Mouse (Mus musculus) natural killer cell, adult 2 months (primary cell): ENCODE measurements around the gene Galnt10.

Experiments used
- DNase-seq, 2 experiments: peaks; one replicate each; pipeline ENCODE4 v3.0.0; 2022; ENCODE audit warnings: low spot score in 2 of 2

Gene Galnt10

DNA sequence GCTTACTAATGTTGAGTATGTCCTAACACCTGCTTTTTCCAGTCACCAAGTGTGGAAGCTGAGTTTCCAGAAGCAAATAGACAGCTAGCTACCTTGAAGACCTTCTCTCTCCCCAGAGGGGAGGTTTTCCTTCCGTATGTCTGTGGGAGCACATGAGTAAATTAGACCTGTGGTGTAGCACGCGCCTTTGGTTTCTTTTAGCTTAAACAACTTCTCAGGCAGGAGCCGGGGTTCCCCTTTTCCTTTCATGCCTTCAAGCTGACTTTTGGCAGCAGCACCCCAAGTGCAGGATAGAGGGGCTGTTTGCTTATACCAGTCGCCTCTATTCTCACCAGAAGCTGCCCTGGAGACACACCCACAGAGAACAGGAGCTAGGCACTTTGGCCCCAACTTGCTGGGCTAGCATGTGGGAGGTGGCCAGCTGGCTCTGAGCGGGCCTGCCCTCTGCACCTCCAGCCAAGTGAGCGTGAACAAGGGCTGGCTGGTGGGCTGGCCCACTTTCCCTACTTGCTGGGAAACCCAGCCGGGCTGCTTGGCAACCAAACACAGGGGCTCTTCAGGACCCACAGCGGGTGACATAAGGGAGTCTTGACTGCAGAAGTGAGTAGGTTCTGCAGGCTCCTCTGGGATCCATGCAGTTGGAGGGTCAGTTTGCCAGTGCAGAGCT lies 82.2 kb downstream of the Galnt10 start:
- DNase-seq: peak in 1 of 2 experiments; percentile 7

DNA sequence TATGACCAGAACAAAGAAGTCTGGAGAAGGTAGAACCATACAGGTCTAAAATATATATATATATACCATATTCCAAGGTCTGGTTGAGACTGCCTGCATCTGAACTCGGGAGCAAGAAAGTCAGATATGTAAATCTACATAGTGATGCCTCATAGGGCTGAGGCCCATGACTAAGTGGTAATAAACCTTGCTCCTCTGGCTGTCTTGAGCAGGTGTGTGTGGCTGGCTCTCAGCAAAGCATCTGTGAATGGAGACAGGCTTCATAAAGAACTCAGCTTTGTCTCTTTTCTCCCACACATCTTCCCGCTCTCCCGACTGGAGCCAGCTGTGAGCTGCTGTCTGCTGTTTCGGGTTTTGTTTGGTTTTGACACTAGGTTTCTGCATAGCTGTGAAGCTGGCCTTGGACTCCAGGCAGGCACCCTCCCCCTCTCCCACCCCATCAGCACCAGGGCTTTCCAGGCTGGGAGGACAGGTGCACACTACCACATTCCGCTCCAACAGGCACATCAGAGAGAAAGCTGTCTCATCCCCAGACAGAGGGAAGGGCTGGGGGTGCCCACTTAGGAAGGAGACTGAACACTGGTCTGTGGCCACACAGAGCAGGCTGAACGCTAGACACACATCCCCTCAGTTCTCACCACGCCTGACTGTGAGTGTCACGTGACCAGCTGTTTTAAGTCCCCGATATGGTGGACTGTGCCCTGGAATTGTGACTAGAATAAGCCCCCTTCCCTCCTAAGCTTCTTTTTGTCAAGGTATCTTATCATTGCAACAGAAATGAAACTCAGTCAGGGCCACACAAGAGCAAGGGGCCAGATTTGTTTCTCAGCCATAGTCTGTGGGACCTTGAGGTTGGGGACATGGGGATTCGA lies 87.4 kb downstream of the Galnt10 start:
- DNase-seq: no peak

DNA sequence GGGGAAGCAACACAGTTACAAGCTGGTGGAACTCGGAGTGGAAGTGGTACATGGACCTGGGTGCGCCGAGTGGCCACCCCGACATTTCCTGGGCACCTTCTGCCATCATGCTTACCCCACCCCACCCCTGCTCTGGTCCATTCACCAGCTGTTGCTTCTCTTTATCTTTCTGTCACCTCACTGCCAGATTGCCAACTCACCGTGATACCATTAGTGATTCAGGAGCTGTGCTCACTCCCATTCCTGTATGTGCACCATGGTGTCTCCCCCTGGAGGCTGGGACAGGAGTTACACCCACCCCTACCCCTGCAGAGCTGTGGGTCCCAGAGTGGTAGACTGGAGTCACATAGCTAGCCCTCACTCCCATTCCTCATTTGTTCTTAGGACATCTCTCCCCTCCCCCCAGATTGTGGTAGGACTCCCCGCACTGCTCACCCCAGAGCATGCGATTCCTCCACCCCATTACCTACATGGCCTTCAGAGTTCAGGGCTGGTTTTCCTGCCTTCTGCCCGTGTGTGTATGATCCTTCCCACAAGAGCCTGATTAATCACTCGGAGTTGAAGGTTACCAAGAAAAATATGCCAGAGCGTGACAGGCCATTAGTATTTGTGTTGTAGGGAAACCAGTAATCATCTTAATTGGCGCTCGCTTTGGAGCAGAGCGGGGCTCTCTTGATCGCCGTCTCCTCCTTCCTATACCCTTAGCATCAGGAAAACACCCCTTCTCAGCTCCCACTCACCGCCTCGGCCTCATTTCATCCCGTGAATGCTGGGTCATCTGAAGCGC lies 102.2 kb downstream of the Galnt10 start:
- peak; percentile 26 to 52 for DNase-seq

DNA sequence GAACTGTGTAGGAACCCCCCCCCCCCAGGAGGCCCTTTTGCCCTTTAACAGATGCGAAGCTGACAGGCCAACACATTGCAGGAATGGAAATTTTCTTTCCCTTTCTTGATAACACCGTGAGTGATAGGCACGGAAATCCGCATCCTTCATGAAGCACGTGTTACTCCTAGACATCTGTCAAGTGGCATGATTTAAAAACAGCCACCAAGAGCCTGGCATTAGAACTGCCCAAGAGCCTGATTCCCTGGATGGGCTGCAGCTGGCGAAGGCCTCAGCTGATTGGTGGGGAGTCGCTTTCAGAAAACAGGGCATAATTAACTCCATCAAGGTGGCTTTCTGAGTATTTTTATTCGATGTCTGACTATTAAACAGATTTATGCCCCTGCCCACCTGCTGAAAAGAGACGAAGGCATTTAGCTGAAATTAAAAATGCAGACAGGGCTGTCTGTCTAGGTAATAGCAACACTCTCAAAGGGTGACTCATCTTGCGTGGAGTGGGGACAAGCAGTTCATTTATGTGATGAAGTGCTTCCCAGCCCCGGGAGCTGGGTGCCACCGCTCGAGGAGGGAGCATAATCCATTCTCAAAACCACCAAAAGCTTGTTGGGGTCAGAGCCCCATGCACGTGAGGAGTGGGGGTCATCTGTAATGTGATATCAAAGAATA lies 108.4 kb downstream of the Galnt10 start:
- DNase-seq: no peak

DNA sequence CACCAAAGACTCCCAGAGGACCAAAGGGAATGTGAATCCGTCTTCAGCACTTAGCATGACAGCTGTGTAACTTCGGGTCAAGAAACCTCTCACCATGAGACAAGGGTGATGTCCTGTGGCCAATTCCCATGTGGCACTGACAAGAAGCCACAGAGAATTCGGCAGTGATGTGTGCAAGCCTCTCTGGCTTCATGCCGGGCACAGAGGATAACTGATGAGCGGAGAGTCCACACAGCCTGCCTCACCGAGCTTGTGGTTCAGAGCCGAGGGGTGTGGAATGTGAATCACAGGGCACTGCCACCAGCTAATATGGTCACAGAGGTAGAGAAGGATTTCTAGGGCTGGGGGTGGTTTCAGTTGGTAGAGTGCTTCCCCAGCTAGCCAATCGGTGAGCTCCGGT lies 113.4 kb downstream of the Galnt10 start:
- DNase-seq: no peak

DNA sequence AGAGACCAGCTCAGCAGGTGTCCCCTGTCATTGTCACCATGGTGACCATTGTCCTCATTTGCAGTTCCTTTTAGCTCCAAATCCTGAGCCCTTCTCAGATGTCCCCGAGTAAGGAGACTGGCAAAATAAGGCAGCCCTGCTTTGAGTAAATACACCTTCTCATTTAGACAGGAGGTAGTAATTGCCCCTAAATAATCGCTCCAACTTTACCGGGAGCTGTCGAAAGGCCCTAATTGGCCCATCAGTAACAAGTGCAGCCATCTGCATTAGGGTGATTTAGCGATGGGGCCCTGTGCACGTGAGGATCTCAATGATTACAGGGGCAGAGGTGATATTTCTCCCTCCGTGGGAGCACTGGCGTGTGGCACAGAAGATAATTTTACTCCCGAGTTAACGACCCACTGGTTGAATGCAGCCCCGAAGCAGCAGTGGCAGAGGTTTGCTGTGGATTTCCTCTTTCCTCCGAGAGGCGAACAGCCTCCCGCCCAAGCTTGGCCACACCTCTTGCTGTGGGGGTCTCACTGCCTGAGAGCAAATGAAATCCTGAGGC lies 115.3 kb downstream of the Galnt10 start:
- no peak for DNase-seq

DNA sequence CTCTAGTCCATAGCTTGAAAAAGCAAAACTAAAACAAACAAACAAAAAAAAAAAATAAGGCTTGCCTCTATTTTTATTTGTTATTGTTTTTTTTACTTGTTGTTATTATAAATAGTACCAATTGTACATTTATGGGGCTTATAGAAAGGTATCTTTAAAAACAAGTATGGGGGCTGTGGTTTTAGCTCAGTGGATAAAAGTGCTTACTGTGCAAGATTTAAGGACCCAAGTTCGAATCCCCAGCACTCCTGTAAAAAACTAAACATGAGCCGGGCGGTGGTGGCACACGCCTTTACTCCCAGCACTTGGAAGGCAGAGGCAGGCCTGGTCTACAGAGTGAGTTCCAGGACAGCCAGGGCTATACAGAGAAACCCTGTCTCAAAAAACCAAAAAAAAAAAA lies 116.1 kb downstream of the Galnt10 start:
- DNase-seq: no peak

DNA sequence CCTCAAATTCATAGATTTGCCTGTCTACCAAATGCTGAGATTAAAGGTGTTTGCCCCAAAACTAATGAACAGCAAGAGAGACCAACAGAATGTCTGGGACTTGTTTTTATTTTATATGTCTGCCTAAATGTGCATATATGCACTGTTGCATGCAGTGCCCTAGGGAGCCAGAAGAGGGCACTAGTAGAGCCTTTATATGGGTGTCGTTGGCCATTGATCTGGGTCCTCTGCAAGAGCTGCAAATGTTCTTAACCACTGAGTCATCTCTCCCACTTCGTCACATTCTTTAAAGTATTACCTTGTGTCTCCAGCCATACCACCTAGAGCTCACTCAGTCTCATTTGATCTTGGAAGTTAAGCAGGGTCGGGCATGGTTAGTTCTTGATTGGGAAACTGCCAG lies 118.9 kb downstream of the Galnt10 start:
- no peak for DNase-seq

DNA sequence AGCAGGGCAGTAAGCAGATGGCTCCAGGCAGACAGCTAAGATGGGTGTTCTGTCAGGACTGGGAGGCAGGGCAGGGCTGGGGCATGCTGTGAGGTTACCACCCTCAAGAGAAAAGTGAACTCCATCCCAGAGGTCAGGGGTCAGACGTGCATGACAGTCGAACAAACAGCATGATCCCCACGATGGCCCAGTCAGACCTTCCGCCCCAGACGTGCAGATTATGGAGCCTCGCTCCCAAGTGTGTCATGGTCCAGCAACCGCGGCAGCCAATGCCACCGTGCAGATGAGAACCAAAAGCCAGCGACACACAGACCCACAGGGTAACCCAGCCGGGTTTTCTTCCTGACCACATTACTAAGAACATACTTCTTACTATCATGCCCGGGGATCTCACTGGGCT lies 121.4 kb downstream of the Galnt10 start:
- no peak for DNase-seq

DNA sequence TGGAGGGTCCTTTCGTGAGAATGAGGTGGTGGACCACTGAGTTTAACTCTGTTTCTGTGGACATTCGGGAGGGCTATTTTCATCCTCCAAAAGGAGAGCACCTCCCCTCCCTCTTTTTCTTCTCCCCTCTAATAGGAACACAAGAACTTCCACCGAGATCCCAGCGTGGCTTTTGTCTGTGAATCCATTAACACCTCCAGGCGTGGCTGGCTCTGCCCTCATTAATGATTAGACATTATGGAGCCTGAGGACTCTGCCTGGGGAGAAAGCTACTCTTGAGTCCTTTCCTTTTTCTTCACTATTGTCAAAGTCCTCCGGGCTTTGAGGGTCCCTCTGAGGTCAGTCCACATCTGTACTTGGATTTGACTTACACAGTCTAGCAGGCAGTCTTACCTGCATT lies 121.9 kb downstream of the Galnt10 start:
- DNase-seq: no peak

DNA sequence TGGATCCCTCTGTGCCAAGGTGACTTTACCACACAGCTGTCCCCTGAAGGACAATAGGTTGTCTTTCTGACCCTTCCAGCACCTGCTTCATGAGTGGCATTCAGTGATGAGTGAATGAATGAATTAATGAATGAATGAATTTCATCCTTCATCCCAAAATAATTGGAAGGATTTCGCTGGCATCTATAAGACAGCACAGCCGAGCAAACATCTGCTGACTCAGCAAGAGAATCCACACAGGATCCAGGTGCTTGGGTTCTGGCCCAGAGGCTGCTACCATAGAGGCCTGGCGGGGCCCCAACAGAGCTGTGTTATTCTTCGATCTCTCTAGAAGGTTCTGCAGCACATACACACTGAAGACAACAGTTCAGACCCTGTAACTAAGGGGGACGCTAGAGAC lies 125.5 kb downstream of the Galnt10 start:
- DNase-seq: no peak

DNA sequence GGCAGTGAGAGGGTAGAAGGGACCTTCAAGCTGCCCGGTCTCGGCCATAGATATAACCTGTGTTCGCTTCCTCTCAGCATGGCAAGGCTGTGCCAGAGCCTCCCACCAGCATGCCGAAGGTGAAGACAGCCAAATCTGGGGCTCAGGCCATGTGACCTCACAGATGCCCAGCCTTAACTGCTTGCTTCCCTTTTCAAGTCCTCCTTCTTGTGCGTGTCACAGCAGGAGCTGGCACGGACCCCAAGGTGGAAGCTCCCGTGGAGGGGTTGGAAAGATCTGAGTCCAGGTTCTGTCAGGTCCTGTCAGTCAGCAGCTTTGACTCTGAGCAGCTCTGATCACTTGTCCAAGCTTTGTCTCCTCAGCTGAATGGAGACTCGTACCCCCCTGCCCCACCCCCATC lies 126.4 kb downstream of the Galnt10 start:
- DNase-seq: no peak

DNA sequence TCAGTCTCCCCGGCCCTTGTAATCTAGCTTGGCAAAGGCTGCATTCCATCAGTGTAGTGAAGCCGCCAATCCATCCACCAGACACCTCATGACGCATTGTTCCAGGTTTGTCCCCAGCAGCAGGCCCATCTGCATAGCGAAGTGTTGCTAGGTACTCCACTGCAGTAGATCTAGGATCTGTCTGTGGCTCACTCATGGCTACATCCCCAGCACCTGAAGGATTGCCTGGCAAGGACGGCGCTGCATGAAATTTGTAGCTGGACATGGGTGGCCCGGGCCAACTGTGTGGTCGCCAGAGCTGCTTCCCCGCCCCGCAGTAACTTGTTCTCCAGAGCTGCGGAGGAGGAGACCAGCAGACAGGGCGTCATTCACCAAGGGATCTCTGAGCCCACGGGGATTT lies 128.2 kb downstream of the Galnt10 start:
- no peak for DNase-seq

DNA sequence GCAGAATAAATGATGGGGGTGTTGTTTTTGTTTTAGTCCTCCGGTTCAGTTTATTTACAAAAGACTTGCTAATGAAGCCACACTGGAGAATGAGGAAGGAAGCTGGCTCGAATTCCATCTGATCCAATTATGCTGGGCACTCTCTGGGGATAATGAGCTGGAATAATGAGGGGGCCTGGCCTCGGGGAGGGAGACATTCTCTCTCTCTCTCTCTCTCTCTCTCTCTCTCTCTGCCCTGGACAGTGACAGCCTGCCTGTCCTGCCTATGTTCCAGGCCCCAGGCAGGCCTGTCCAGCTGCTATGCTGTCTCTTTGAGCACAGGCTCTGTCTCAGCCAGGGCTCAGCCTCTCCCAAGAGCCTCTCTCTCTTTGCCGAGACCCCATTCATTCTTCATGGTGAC lies 128.7 kb downstream of the Galnt10 start:
- no peak for DNase-seq

DNA sequence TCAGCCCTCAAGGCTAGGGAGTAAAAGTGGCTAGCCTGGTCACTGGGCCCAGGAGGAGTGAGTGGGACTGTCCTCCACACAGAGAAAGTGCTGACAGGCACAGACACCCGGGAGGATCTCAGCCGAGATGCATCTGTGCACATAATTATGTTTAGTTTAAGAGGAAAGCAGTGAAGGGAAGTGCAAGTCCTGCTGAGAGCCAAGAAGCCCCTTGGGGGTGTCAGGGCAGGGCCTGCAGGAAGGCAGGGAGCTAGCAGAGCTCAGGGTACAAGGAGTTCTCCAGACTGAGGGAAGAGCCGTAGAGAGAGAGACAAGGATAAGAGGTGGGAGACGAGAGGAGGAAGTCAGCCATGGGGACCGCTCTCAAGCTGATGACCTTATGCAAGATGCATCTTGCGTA lies 130.6 kb downstream of the Galnt10 start:
- DNase-seq: no peak

DNA sequence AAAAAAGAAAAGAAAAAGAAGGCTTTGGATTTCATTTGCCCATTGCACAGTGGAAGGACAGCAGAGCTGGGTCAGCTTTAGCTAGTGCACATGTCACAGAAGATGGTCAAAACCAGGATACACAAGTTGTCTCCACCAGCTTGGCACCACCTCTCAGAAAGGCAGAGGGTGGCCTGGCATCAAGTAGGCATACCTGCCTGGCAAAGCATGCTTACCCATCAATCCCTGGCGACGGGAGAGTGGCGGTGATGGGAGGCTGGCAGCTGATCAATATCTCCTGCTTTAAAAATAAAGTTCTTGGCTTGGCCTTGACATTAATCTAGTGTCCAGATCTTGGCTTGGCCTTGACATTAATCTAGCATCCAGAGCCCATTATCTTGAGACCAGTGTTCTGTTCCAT lies 131.3 kb downstream of the Galnt10 start:
- no peak for DNase-seq

DNA sequence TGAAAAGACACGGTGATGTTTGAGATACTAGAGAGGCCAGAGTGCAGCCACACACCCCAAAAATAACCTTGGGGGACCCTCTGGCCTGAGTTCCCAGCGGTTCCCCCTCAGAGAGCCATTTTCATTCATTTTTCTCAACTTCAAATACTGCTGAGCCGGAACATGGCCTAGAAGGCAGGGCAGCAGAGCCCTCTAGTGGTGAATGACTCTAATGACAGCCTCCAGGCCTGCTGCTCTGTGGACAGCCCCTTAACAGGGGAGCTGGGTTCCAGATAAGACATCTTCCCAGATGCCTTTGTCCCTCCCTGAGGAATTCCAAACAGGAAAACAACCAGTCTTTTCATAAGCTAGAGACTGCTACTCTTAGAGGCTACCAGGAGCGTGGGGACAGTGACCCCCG lies 133.1 kb downstream of the Galnt10 start:
- peak; percentile 25 to 34 for DNase-seq

DNA sequence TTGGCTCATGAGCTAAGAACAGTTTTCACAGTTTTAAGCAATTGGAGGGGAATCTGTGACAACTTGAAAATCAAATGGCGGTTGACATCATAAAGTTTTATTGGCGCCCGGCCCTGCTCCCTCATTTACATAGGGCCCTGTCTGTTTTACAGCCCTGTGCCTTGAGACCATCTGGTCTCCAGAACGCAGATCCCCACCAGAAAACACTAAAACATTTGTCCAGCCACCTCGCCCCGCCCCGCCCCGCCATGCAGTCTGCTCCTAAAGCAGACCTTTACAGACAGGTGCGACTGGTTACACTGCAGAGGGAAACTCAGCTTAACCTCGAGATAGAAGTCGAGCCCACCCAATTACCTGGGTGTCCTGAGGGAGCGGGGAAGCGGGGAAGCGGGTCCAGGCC lies 134.6 kb downstream of the Galnt10 start:
- DNase-seq: no peak

DNA sequence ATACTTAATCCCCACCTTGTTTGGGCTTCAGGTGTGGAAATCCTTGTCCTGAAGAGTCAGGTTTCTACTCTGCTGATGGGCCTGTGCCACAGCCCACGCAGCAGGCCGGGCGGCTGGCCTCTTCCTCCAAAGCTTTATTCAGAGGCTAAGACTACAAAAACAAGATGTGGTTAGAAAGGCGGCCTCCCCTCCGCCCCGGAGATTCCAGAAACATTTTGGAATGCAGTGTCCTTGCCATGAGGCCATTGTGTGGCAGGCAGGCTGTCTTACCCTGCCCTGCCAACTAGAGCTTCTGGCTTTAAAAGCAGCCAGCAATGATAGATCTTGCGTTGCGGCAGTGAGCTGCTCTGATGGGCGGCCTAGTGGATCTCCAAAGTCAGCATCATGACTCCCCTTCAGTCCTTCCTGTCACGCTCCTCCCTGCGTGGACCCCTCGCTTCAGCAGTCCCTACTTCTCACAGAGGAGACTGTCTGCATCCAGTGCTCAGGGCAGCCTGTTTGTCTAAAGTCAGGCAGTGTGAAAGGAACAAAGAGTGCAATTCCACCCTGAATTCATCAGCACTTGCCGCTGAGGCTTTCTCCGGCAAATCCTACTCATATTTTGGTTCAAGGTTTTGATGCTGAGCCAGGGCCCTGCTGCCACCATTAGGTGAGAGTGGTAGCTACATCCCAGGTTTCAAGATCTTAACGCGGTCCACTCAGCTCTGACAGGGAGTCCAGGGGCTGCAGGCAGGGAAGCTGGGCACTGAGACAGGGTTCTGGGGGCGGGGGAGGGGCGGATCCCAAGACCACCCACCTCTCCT lies 141.6 kb downstream of the Galnt10 start:
- DNase-seq: no peak

DNA sequence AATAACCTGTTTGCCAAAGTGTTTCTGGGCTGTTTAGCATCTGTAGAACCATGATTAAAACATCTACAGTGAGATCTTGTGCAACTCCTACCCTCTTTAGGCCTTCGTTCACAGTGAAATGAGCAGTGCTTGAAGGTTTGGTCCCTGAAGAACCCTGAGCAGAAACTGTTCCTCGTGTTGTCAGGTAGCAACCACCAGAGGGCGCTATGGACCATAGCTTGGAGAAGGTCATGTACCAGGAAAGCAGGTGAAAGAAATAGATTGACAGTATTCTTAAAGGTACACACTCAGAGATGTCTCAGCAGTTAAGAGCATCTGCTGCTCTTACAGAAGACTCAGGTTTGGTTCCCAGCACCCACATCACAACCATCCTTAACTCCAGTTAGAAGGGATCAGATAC lies 142.7 kb downstream of the Galnt10 start:
- peak; percentile 49 to 74 for DNase-seq
